Mouse (Mus musculus): Measurements from ENCODE around the gene Gpx8.
"Not testable (repeated sequence)": the region's sequence is repeated elsewhere in the genome, so short reads cannot be mapped to it uniquely, and the experiment has no call there.

Gpx8 gene

DNA sequence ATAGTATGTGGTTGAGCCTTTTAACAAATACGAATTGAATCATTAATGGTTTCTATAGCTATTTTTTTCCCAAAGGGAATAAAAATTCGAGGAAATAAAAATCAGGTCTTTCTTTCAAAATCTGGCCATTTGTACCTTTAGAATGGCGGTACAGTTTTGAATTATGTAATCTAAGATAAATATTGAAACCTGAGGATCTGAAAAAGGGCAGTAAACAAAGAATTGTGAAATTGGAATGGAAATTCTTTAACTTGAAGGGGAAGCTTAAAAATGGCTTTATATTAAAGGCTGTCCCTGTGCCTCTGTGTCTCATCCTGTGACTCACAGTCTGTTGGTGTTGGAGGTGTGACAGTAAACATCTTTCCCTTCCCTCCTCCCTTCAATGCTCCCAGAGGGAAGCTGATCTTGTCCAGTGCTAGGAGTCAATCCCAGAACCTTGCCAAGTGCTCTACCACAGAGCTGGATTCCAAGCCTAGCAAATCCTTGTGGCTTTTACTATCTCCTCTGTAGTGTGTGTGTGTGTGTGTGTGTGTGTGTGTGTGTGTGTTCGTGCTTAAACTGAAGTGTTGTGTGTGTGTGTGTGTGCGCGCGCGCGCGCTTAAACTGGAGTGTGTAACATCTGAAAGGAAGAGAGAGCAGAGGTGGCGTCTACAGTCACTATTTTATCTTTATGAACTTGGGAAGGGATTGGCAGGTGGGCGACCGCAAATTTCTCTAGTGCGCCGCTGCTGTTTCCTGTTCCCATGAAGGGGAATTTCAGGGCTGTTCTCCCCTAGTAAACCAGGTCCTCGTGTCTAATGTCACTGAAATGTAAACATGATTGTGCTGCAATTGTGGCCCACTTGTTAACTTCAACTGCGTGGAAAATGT is 22.7 kb downstream of the Gpx8 start:
- DNase-seq (ENCODE audit: low read depth, low spot score), result peak; percentile 78

DNA sequence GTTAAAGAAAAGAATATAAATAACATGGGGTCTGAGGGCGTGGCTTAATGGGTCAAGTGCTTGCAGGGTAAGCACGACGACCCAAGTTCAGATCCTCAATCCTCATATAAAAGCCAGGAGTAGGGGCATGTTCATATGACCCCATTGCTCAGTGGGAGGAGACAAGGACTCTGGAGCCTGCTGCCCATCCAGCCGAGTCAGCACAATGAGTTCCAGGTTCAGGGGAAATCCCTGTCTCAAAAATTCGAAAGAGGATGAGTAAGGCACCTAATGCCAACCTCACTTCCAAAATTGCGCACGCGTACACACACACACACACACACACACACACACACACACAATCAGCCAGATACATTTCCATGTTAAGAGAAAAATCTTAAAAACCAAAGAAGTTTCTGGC is 23.7 kb downstream of the Gpx8 start:
- no peak for DNase-seq (ENCODE audit: low read depth, low spot score)

DNA sequence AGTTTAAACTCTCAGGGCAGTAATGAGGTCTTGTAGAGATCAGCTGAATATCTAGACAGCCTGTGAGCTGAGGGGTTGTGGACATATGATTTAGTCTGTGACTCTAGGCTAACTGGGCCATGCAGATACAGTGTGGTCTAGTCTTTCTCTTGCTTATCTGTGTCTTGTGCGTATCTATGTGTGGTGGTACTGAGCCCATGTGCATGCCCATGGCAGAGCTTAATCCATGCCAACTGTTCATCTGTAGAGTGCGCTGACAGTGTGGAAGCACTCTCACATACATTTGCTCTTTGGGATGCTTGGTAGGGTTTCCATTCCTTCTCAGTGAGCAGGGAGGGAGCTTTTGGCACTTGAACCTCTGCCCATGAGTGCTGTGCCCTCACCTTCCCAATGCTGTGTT is 24.7 kb downstream of the Gpx8 start:
- no peak for DNase-seq (ENCODE audit: low read depth, low spot score)

DNA sequence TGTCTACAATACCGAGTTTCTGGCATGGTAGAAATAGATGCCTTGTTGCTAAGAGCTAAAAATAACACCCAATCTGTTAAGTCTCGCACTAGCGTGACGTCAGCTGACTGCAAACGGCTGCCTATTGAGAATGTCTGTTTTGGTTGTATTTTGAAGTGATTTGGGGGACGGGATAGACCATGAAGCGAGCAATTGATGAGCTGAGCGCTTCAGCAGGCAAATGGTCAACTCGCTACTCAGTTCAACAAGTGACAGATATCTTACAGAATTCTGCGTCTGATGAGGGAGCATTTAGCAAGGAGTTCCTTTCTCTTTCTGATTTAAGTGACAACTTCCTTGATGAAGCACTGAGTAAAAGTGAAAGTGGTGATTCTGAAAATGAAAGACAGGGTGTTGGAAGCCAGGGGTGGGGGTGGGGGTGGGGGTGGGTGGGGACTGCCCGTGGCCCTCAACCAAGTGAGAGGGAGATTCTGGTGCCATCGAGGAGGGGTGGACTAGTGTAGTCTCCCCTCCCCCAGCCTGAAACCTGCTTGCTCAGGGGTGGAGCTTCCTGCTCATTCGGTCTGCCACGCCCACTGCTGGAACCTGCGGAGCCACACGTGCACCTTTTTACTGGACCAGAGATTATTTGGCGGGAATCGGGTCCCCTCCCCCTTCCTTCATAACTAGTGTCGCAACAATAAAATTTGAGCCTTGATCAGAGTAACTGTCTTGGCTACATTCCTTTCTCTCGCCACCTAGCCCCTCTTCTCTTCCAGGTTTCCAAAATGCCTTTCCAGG is 32.8 kb downstream of the Gpx8 start:
- not testable (repeated sequence) for DNase-seq (ENCODE audit: low read depth, low spot score)

DNA sequence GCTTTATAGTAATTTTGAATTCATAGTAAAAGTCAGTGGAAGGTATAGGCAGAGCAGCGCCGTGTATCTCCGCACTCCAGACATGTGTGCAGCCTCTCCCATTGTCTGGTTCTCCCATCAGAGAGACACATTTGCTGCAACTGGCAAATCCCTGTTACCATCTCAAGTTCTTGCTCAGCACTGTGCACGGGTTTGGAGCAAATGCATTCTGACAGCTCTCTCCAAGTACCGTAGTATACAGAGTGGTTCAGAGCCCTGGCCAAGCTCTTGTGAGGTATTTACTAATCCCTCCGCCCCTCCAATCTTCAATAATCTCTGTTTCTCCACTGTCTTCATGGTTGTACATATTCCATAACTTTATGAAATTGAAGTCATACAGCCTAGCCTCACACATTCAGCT is 33.5 kb downstream of the Gpx8 start:
- DNase-seq (ENCODE audit: low read depth, low spot score), result no peak

DNA sequence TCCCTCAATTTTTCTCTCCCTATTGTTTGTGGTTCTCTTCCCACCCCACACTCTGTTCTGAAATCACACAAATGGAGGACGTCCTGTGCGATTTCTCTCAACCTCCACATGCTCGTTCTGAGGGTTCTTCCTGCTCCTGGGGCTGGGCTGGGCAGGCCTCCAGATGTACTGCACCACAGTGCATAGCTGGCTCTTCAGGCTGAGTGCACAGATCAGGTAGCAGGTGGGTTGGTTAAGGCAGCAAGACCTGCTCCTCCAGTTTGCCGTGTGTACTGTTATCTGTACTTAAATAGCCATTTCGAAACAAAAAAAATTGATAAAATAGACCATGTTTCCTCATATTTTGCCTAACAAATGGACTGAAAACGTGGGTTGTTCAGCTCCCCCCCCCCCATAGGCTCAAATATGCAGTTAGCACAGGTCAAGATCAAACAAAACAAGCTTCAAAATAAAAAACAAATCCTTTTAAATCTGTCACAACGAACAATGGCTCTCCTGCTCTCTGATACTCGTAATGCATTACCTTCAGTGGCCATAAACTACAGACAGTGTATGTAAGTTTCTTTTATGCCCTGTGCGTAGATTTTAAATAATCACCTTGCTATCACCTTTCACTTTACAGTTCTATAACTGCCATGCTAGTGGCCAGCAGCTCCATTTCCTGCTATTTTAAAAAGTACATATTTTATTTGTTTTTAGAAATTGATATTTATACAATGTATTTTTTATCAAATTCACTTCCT is 45.5 kb downstream of the Gpx8 start:
- no peak for DNase-seq (ENCODE audit: low read depth, low spot score)

DNA sequence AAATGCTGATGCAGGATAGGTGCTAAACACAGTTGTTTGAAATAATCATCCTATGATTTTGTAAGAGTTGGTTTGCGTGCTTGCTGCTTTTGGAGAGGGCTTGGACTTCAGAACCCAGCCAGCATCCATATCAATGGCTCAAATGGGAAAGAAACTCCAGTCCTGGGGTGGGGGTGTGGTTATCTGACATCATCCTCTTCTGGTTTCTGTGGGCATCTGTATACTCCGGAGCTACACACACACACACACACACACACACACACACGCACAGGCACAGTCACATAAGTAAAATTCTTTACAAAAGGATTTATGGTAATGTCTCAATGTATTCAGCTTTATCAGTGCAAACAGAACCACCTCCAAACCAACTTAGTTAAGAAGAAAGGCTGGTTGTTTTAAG is 46.1 kb downstream of the Gpx8 start:
- no peak for DNase-seq (ENCODE audit: low read depth, low spot score)

DNA sequence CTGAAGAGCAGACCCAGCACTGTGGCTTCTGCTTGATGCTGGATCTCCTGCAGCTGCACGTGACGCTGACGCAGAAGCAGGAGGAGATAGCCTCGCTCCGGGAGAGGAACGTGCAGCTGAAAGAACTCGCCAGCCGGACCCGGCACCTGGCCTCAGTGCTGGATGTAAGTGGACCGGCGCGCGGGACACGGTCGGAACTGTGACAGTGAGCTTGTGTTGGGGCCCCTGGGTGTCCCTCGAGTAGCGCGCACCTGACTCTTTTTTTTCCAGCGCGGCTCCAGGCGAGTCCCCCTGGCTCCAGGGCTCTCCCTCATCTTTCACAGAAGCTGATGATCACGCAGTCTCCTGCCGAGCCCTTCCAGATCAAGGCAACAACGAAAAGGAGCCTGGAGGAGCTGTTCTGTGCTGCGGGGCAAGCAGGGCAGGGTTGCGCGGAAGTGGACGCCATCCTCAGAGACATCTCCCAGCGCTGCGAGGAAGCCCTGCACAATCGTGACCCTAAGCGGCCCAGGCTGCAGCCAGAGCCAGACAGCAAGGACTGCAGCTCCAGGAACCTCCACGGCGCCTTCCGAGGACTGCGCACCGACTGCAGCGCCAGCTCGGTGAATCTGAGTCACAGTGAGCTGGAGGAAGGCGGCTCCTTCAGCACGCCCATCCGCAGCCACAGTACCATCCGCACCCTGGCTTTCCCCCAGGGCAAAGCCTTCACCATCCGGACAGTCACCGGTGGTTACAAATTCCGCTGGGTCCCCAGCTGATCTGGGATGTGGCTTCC is 47.6 kb downstream of the Gpx8 start:
- DNase-seq (ENCODE audit: low read depth, low spot score), result peak; percentile 70

DNA sequence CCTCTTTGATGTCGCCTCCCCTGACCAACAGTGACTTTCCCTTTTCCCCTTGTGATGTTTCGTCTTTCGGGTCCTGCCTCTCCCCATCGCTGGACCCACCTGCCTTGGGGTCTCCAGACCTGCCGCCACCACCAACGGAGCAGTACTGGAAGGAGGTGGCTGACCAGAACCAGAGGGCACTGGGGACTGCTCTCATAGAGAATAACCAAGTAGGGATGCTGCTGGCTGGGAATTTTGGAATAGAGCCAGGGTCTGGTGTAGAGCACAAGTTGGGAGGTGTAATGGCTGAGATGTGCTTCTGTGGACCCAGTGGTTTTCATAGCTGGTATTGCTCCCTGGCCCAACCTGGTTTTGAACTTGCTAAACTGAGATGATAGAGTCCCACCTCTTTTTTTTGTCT is 48.8 kb downstream of the Gpx8 start:
- no peak for DNase-seq (ENCODE audit: low read depth, low spot score)

DNA sequence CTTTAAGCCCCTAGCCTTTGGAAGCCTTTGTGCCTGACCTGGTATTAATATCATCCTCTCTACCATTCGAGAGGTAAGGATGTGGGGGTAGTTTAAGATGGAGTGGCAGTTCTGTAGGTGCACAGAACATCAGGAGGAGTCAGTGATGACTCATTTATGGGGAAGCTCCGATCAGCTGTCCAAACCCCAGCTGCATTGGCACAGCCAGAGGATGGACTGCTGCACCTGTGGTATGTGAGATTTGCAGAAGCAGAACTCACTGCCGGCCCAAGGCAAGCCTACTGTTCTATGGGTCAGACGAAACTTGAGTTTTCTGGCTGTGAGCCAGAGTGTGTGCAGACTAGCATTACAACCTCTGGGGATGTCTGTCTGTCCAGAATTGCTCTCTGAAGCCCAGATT is 49.8 kb downstream of the Gpx8 start:
- peak; percentile 27 for DNase-seq (ENCODE audit: low read depth, low spot score)

DNA sequence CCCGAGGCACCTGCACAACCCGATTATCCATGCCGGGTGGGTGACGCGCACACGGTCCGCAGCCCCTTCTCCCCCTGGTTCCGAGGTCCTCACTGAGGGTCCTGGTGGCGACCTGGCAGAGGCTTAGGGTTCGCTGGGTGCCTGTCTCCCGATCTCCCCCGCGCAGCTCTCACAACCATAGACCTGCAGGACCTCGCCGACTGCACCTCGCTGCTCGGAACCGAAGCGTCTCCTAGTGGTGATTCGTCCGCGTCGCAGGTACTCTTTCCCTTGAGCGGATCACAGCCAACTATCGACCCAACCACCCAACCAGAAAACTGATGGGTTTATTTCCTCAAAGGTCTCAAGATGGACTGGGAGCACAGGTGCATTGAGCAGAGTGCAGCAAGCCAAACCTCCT is 52.0 kb downstream of the Gpx8 start:
- DNase-seq (ENCODE audit: low read depth, low spot score), result no peak

DNA sequence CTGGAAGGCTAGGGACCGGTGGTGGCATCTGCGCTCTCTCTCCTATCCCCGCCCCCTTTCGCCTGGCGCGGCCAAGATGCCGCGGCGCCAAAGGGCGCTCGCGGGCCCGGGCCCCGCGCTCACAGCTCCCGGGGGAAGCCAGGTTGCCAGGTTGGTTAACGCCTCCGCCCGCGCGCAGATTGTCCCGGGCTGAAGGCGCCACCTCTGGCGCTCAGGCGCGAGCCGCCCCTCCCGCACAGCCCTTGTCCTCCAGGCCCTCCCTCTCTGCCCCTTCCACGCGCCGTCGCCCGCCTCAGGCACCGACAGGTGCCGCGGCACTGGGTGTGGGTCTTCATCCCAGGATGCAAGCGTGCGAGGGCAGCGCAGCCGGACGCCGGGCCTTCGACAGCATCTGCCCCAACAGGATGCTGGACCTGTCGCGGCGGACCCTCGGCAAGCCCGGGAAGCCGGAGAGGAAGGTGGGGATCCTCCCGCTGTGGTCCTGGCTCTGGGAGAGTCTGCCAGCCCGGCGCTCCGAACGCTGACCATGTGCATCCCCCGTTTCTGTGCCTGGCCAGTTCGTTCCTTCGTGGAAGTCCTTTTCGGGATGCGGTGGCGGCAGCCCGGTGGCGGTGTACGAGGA is 52.6 kb downstream of the Gpx8 start, which contains the start of gene Mcidas:
Gene Mcidas, plus strand, starts transcription at position 315 of the 622 bp plus-strand sequence.
- no peak for DNase-seq (ENCODE audit: low read depth, low spot score)
